Mouse (Mus musculus) MEL (cell line): ENCODE results near the gene Acox2. TPM values are rescaled to one million over a fixed set of nuclear protein-coding genes. Genes with fewer than 3 reads are reported as not detected.

Experiments used
- DNase-seq: peaks from one replicate; pipeline ENCODE4 v3.0.0; 2011; ENCODE audit warnings: low read depth, low spot score
- H3K27ac ChIP-seq: 2 replicates; pipeline ENCODE4 v1.5.1; 2012; ENCODE audit warnings: low read depth, mild to moderate bottlenecking, control low read depth, low read length, moderate library complexity; ENCODE audit not compliant: control insufficient read depth
- H3K27me3 ChIP-seq, 2 experiments: fragments of 150-350 bp in 1 of 2; sonication (generic) in 1 of 2; 2 replicates each; pipeline ENCODE4 v1.6.1; 2012; ENCODE audit warnings: low read length in 2 of 2, mild to moderate bottlenecking in 2 of 2, improper control_type of control experiment in 1 of 2, moderate library complexity in 1 of 2; ENCODE audit not compliant: insufficient read depth in 2 of 2, control insufficient read depth in 1 of 2
- H3K36me3 ChIP-seq, 2 experiments: 2 replicates each; pipeline ENCODE4 v1.6.1; 2012 to 2014; ENCODE audit warnings: low read length in 2 of 2, improper control_type of control experiment in 1 of 2, inconsistent platforms in 1 of 2, mild to moderate bottlenecking in 1 of 2; ENCODE audit not compliant: insufficient read depth in 2 of 2, control insufficient read depth in 1 of 2
- H3K4me1 ChIP-seq, 2 experiments: fragments of 150-350 bp in 1 of 2; sonication (generic) in 1 of 2; 2 replicates each; pipeline ENCODE4 v1.6.1; 2012; ENCODE audit warnings: low read length in 2 of 2, improper control_type of control experiment in 1 of 2, mild to moderate bottlenecking in 1 of 2; ENCODE audit not compliant: insufficient read depth in 2 of 2, control insufficient read depth in 1 of 2
- H3K4me3 ChIP-seq, 2 experiments: fragments of 150-350 bp in 1 of 2; sonication (generic) in 1 of 2; 2 replicates each; pipeline ENCODE4 v1.5.1; 2012; ENCODE audit warnings: low read depth in 2 of 2, low read length in 2 of 2, mild to moderate bottlenecking in 2 of 2, moderate library complexity in 2 of 2, control low read depth in 1 of 2, improper control_type of control experiment in 1 of 2; ENCODE audit not compliant: control insufficient read depth in 1 of 2, insufficient read depth in 1 of 2
- H3K79me2 ChIP-seq: 2 replicates; pipeline ENCODE4 v1.6.1; 2012; ENCODE audit warnings: mild to moderate bottlenecking, low read length, moderate library complexity; ENCODE audit not compliant: control insufficient read depth, poor library complexity, insufficient read depth
- H3K9ac ChIP-seq: 2 replicates; pipeline ENCODE4 v1.6.1; 2012; ENCODE audit warnings: low read depth, mild to moderate bottlenecking, control low read depth, low read length, moderate library complexity; ENCODE audit not compliant: control insufficient read depth, poor library complexity, severe bottlenecking
- H3K9me3 ChIP-seq: fragments of 150-350 bp; sonication (generic); replicated peaks from 2 replicates; pipeline ENCODE4 v1.6.1; 2012; ENCODE audit warnings: mild to moderate bottlenecking, low read length, improper control_type of control experiment, moderate library complexity; ENCODE audit not compliant: insufficient read depth
- CHD2 ChIP-seq: IDR thresholded peaks from 2 replicates; pipeline ENCODE4 v1.6.1; 2011; ENCODE audit warnings: low read length, improper control_type of control experiment
- CTCF ChIP-seq, 3 experiments: IDR thresholded peaks in 2 of 3; conservative IDR thresholded peaks in 1 of 3; 2 replicates each; pipeline ENCODE4 v1.5.1; 2011 to 2012; ENCODE audit warnings: low read length in 3 of 3, low read depth in 2 of 3, mild to moderate bottlenecking in 2 of 3, improper control_type of control experiment in 1 of 3, inconsistent platforms in 1 of 3, mixed read lengths in 1 of 3, moderate library complexity in 1 of 3; ENCODE audit not compliant: control insufficient read depth in 1 of 3, insufficient read depth in 1 of 3, poor library complexity in 1 of 3, severe bottlenecking in 1 of 3
- E2F4 ChIP-seq: IDR thresholded peaks from 2 replicates; pipeline ENCODE4 v1.6.1; 2011; ENCODE audit warnings: low read depth, low read length, improper control_type of control experiment, borderline replicate concordance
- ETS1 ChIP-seq: IDR thresholded peaks from 2 replicates; pipeline ENCODE4 v1.6.1; 2012; ENCODE audit warnings: low read depth, mild to moderate bottlenecking, inconsistent platforms, low read length, improper control_type of control experiment, moderate library complexity
- GABPA ChIP-seq: IDR thresholded peaks from 2 replicates; pipeline ENCODE4 v1.6.1; 2012; ENCODE audit warnings: low read depth, mild to moderate bottlenecking, inconsistent platforms, low read length, improper control_type of control experiment, moderate library complexity
- JUND ChIP-seq: IDR thresholded peaks from 2 replicates; pipeline ENCODE4 v1.6.1; 2011; ENCODE audit warnings: low read depth, mild to moderate bottlenecking, improper control_type of control experiment, low read length
- KAT2A ChIP-seq: conservative IDR thresholded peaks from 2 replicates; pipeline ENCODE4 v1.6.1; 2012; ENCODE audit warnings: low read depth, low read length, improper control_type of control experiment, inconsistent platforms
- MAX ChIP-seq: IDR thresholded peaks from 2 replicates; pipeline ENCODE4 v1.6.1; 2011; ENCODE audit warnings: low read length, improper control_type of control experiment
- MAZ ChIP-seq: IDR thresholded peaks from 2 replicates; pipeline ENCODE4 v1.6.1; 2012; ENCODE audit warnings: low read depth, mild to moderate bottlenecking, inconsistent platforms, low read length, improper control_type of control experiment
- MXI1 ChIP-seq: IDR thresholded peaks from 2 replicates; pipeline ENCODE4 v1.6.1; 2011; ENCODE audit warnings: mild to moderate bottlenecking, low read depth, low read length, improper control_type of control experiment
- MYB ChIP-seq: IDR thresholded peaks from 2 replicates; pipeline ENCODE4 v1.6.1; 2011; ENCODE audit warnings: mild to moderate bottlenecking, low read depth, low read length, improper control_type of control experiment
- MYC ChIP-seq: IDR thresholded peaks from 2 replicates; pipeline ENCODE4 v1.6.1; 2011; ENCODE audit warnings: low read depth, mild to moderate bottlenecking, low read length, improper control_type of control experiment, moderate library complexity
- NELFE ChIP-seq: IDR thresholded peaks from 2 replicates; pipeline ENCODE4 v1.6.1; 2011; ENCODE audit warnings: low read depth, low read length, improper control_type of control experiment
- NRF1 ChIP-seq: IDR thresholded peaks from 2 replicates; pipeline ENCODE4 v1.6.1; 2014; ENCODE audit warnings: low read depth, mild to moderate bottlenecking, inconsistent platforms, low read length, improper control_type of control experiment, moderate library complexity; ENCODE audit not compliant: poor library complexity, insufficient read depth, severe bottlenecking
- RAD21 ChIP-seq: IDR thresholded peaks from 2 replicates; pipeline ENCODE4 v1.6.1; 2011; ENCODE audit warnings: mild to moderate bottlenecking, low read depth, low read length, improper control_type of control experiment
- SIN3A ChIP-seq: IDR thresholded peaks from 2 replicates; pipeline ENCODE4 v1.6.1; 2012; ENCODE audit warnings: low read length, improper control_type of control experiment, inconsistent platforms
- SMC3 ChIP-seq: IDR thresholded peaks from 2 replicates; pipeline ENCODE4 v1.6.1; 2011; ENCODE audit warnings: low read depth, low read length, improper control_type of control experiment
- TAL1 ChIP-seq: IDR thresholded peaks from 2 replicates; pipeline ENCODE4 v1.6.1; 2012; ENCODE audit warnings: mild to moderate bottlenecking, inconsistent platforms, low read length, moderate library complexity, mixed read lengths
- TBP ChIP-seq: IDR thresholded peaks from 2 replicates; pipeline ENCODE4 v1.8.0; 2011; ENCODE audit warnings: low read depth, low read length, improper control_type of control experiment
- TCF12 ChIP-seq: IDR thresholded peaks from 2 replicates; pipeline ENCODE4 v1.6.1; 2014; ENCODE audit warnings: low read depth, mild to moderate bottlenecking, inconsistent platforms, low read length, improper control_type of control experiment, moderate library complexity
- UBTF ChIP-seq: IDR thresholded peaks from 2 replicates; pipeline ENCODE4 v1.6.1; 2012; ENCODE audit warnings: low read depth, mild to moderate bottlenecking, inconsistent platforms, low read length, improper control_type of control experiment, moderate library complexity, borderline replicate concordance; ENCODE audit not compliant: insufficient read depth
- ZC3H11A ChIP-seq: IDR thresholded peaks from 2 replicates; pipeline ENCODE4 v1.6.1; 2012; ENCODE audit warnings: low read depth, mild to moderate bottlenecking, inconsistent platforms, low read length, improper control_type of control experiment
- ZMIZ1 ChIP-seq: IDR thresholded peaks from 2 replicates; pipeline ENCODE4 v1.6.1; 2012; ENCODE audit warnings: low read depth, mild to moderate bottlenecking, inconsistent platforms, low read length, improper control_type of control experiment, moderate library complexity
- polyA plus RNA-seq, 2 experiments: library from polyadenylated mRNA; stranded (reverse) in 1 of 2; unstranded in 1 of 2; fragments of >175 nt in 1 of 2; fragments of >200 nt in 1 of 2; gene quantifications; 2 replicates each; pipeline versions ENCODE4 v1.2.1 to v1.2.4; 2012; ENCODE audit warnings: low replicate concordance in 2 of 2, low read depth in 1 of 2; ENCODE audit not compliant: insufficient read length in 2 of 2, insufficient read depth in 1 of 2, missing spikeins in 1 of 2
- total RNA-seq: library from RNA; depleted of rRNA; stranded (reverse); fragments of 300-350 nt; gene quantifications from 2 replicates; pipeline ENCODE4 v1.2.3, GENCODE M21; 2012

Acox2 gene
- total and polyA plus RNA-seq, 3 experiments = 0.43 TPM; not detected in 2

DNA sequence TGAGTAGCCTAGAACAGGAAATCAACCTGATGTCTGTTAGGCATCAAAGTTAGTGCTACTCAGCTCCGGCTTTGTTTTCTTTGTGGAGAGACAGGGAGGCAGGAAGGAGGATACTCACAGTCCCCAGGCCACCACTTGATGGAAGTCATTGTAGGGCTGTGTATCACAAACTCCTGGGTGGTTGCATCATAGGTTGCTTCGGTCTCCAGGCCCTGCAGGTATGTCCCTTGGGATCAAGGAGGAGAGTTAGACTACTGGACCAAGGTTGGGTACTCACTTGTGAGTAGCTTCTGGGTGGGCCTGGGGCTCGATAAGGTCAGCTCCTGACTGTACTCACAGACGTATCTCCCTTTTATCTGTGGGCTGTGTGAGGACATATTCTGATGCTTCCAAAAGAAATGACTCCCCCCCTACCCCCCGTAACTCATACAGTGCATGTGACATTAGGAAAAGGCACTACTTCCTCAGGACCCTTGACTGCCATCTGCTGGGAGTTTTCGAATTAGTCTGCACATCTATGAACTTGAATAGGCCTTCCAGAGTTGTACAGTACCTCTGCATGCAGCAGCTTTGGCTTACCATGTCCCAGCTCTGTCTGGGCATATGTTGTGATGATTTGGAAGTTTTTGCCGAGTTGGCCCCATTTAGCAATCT, 4.0 kb downstream of the Acox2 start:
- no peaks in the 10 kb centered on the region for H3K4me1 ChIP-seq
- no peak overlapping the region for H3K4me3 ChIP-seq
- no peaks in the 10 kb centered on the region; a peak in 1 of 4 replicates for H3K27me3 ChIP-seq
- no peak overlapping the region for H3K27ac ChIP-seq
- TF ChIP-seq MYC (no peak), E2F4 (no peak), NELFE (no peak), ZMIZ1 (no peak), CHD2 (no peak), MAX (no peak), UBTF (no peak), ETS1 (no peak), GABPA (no peak), ZC3H11A (peak; percentile 49), RAD21 (peak; percentile 45), TCF12 (no peak), TBP (no peak), MXI1 (no peak), KAT2A (no peak), MAZ (no peak), SIN3A (no peak), NRF1 (no peak), MYB (no peak), SMC3 (peak; percentile 79), CTCF (IDR thresholded peaks at IDR 0.05 in 2 of 3, conservative IDR thresholded peaks at IDR 0.05 in 1 of 3; ENCODE audit: control insufficient read depth in 1 of 3, insufficient read depth in 1 of 3, low read depth in 2 of 3, low read length in 3 of 3, poor library complexity in 1 of 3, severe bottlenecking in 1 of 3) (peak; percentile 27 to 65 (median 27); a peak in 4 of 6 replicates), TAL1 (no peak), JUND (no peak)
- TF ChIP-seq, all 39 proteins: peak for 4
- Histone ChIP-seq H3K9ac (no peak overlapping the region), H3K79me2 (no peaks in the 10 kb centered on the region), H3K9me3 (no peaks in the 10 kb centered on the region), H3K36me3 (no peaks in the 10 kb centered on the region)
- DNase-seq = peak; percentile 72
